Mouse (Mus musculus) erythroblast, adult 5-6 weeks (primary cell): ENCODE results near the gene Acyp1. TPM values are rescaled to one million over a fixed set of nuclear protein-coding genes. Genes with fewer than 3 reads are reported as not detected.
"Not testable (repeated sequence)": the region's sequence is repeated elsewhere in the genome, so short reads cannot be mapped to it uniquely, and the experiment has no call there.

ENCODE experiments used
- ATAC-seq: replicated peaks from 2 replicates; pipeline ENCODE4 v1.8.0; 2016; ENCODE audit warnings: moderate number of reproducible peaks, mild to moderate bottlenecking, moderate TSS enrichment, inconsistent platforms; ENCODE audit not compliant: poor library complexity, low FRiP score, severe bottlenecking
- total RNA-seq, 2 experiments: library from RNA; stranded (forward) in 1 of 2; stranded (reverse) in 1 of 2; fragments of 150-400 nt in 1 of 2; fragments of 200-764, 138-1000 nt in 1 of 2; gene quantifications; 2 replicates each; pipeline versions ENCODE4 v1.2.3 to v1.2.4; 2015 to 2017; ENCODE audit warnings: low replicate concordance in 2 of 2

Acyp1 gene
- total RNA-seq, 2 experiments from 2014 or later = 13.6 to 26.1 TPM

DNA sequence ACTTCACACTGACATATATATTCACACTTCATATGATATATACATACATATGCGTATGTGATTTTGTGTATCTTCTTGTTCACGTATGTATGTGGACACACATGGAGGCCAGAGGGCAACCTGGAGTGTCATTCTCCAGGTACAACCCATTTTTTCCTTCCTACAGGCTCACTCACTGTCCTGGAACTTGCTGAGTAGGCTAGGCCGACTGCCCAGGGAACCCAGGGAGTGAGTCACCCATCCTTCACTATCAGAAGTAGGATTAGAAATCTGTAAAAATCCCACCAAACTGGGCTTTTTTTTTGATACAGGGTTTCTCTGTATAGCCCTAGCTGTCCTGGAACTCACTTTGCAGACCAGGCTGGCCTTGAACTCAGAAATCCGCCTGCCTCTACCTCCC lies 3.2 kb downstream of the Acyp1 start:
- no peak for ATAC-seq

DNA sequence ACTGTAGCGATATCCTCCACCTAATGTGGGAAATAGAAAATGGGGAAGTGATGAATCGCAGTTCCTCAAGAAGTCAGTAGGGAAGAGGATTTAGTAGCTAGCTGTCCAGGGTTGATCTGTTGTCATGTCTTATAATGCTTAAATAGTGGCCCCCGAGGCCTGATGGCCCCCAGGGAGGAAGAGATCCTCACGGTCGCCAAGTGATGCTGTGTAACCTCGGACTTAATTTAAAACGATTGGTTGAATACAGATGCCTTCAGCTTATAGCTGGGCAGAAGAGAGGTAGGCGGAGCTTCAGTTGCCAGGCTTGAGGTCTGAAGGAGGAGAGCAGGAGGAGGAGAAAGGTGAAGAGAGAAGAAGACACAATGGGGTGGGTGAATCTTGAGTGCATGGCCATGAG lies 3.9 kb downstream of the Acyp1 start:
- no peak for ATAC-seq

DNA sequence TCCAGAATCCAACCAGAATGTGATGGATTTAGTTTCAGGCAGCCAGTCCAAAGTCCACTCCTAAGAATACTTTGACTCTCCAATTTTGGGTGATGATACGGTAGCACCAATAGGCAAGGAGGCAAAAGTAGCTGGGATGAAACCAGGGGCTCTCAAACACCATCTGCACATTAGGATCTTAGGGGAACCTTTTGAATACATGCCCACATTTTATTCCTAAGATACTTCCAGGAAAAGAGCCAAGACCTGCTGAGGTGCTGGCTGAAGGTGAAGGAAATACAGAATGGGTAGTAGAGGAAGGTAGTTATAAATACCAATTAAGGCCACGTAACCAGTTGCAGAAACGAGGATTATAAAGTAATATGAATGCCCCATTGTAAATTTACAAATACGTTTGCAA lies 6.5 kb downstream of the Acyp1 start:
- ATAC-seq = not testable (repeated sequence)

DNA sequence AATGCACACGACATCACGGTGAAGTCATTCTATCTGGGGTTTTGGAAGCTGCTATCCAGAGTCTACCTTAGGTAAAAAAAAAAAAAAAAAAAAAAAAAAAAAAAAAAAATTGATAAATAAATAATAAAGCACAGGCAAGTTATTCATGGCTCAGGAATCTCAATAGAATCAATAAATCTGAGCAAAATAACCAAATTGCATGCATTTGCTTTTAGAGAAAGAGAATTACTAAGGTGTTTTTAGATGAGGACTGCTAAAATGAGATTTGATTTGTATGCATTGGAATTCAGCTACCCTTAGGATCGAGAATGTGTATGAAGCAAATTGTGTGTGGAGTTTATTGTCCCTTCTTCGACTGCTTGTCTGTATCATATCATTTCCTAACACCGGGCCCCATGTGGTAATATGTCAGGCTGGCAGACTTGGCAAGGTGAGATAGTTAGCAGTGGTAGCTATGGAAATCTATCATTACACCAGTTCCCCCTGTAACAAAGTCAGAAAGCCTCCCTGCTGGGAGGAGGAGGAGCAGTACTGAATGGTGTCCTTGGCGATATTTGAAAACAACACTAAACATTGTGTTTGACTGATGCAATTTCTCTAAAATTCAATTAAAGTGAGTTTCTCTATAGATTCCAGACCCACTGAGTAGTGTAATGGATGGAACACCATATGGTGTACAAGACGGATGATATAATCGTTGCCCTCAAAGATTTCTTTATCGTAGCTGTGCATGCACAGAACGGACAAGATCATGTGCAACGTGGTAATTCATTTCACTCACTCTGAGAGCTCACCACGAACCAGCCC lies 7.2 kb downstream of the Acyp1 start:
- no peak for ATAC-seq

DNA sequence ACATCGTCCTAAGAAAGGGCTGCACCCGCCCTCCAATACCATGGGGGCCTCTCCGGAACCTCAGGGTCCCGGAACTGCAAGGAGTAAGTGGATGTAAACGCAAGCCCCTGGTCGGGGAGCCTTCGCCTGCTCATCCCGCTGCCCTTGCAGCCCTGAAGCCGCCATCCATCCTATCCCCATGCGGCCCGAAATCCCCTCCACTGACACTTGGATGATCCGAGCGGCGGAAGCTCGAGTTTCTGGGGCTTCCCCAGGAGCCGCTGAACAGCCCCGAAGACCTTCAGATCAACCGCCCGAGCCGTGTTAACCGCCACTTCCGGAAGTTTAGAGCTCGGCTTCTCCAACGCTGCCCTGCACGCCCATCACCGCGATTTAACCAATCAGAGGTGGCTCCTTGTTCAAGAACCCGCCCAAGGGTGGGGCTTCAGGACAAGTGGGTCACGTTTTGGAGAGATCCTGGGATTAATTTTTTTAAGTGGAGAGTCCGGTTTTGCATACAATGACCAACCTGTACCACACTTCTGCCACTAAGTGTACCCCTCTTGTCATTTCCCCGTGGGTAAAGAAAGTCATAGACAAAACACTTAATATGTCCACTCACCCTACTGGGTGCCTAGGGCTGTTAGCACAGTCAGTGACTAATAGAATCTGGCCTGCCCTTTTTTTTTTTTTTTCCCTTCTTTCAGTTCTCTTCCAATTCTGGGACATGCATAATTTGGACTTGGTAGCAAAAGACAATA lies 8.0 kb downstream of the Acyp1 start:
- peak; percentile 97 for ATAC-seq

DNA sequence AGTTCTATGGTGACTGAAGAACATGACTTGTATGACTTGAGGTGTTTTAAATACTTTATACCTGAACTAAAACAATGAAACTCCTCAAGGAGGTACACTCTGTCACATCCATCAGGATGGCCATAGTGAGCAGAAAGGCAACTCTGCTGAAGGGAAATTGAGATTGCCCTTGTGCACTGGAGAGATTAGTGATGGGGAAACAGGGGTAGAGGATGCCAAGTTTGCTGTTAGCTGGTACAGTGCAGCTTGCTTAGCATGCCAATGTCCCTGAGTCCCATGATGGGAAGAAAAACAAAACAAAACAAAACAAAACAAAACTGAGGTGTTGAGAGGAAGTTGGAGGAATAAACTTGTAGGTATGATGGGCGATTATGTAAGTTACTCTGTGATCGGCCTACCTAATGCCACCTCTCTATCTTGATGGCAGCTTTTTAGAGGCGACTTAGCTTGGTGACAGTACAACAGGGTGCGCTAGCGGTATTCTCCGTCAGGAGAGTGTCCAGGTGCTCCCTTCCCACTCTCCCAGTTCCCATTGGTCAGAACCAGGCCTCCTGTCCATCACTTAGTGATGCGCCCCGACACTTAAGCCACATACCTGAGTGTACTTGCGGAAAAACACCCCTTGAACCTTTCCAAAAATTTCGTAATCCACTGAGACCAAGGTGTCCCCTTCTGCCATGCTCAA lies 8.7 kb downstream of the Acyp1 start:
- ATAC-seq = peak; percentile 52

DNA sequence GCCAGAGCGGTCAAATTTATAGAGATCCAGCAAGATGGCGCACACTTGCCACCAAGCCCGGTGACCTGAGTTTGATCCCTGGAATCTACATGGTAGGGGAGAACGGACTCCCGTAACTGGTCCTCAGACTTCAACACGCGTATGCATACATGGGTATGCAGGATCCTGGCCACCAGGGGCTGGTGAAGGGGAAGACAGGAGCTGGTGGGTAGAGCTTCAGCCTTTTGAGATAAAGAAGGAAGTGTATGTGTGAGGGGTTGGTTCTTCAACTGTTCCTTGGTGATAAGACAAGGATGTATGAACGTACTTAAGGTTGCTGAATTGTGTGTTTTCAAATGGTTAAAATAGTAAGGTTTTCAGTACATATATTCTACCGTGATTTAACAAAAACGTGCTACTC lies 9.3 kb downstream of the Acyp1 start:
- ATAC-seq = peak; percentile 47

DNA sequence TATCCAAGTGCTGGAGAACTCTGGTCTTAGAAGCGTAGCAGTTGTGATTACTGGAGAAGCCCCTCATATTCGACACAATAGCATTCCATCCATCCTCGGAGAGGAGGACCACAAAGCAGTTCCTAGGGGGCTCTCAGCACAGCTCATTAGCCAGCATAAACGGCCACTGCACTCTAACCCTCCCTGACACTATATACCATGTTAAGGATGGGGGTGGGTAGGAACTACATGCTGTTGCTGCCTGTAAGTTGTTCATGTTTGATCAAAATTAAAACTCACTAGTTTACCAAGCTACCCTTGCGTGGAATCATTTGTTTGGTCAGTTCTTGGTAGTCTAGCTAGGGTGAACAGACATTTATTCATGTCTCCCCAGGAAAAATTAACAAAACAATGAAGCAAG lies 12.0 kb downstream of the Acyp1 start:
- no peak for ATAC-seq

DNA sequence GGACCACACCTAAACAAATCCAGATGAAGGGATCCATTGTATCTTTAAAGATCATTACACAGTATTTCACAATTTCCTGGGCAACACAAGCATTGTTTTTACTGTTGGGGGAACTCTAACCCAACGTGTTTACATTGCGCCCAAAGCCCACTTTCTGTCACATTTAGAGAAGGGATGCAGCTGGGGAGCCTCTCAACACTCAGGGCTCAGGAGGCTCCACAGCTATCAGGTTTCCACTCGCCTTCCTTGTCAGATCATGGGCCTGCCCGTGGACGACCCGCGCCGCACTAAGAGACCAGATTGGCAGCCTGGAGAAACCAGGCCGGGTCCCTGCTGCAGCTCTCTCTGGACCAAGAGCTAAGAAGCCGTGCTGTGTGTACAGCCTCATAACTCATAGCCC lies 14.7 kb downstream of the Acyp1 start:
- ATAC-seq = no peak

DNA sequence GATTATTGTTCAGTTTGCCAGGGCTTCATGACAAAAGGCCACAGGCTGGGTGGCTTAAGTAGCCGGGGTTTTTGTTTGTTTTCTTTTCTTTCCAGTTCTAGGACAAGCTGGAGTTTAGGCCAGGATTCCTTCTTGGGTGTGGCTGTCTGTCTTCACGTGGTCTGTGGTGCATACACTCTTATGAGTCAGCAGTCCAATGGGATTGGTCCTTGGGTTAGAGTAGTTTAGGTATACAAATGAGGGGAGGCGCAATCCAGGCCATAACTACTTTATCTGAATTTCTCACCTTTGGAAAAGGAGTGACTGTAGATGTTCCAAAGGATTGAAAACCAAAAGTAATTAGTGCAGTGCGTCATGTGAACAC lies 16.4 kb downstream of the Acyp1 start:
- no peak for ATAC-seq

DNA sequence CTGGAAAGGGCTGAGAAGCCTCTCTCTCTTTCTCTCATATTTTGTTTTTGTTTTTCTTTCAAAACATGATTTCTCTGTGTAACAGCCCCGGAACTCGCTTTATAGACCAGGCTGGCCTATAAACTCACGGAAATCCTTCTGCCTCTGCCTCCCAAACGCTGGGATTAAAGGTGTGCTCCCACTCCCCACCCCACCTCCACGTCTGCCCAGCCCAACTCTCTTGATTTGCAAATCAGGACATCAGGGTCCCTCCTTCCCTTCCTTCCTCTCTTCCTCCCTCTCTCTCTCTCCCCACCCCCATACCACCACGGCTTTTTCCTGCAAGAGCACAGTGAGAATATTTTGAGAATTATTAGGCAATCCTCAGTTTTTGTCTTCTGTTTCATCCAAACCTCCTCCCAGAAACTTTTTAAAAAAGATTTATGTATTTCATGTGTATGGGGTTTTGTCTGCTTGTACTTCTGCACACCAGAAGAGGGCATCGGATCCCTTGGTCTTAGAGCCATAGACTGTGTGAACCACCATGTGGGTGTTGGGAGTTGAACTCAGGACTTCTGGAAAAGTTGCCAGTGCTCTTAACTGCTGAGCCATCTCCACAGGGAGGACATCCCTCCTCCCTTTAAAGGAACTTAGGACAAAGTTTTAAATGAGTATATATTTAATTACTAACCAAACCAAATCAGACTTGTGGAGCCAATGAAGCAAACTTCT lies 17.0 kb downstream of the Acyp1 start:
- ATAC-seq = no peak

DNA sequence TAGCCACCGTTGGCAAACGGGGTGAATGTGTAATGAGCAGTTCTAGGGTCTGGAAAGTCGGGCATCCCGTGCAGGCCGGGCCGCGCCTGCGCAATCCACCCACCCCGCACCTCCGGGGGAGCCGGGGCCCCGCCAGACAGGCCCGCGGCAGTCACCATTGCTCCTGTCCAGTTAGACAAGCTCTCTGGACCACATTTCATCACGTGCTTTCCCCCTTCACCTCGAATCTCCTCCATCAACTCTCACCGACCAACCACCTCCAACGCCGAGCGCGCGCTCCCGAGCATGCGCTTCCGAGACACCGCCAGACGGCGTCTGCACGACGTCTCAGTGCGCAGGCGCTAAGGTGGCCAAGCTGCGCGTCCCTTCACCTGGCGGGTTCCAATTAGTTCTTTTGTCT lies 17.9 kb downstream of the Acyp1 start, which contains the start of gene Mlh3:
Gene Mlh3, minus strand, starts transcription at position 281 of the 400 bp plus-strand sequence.
- peak; percentile 93 for ATAC-seq

DNA sequence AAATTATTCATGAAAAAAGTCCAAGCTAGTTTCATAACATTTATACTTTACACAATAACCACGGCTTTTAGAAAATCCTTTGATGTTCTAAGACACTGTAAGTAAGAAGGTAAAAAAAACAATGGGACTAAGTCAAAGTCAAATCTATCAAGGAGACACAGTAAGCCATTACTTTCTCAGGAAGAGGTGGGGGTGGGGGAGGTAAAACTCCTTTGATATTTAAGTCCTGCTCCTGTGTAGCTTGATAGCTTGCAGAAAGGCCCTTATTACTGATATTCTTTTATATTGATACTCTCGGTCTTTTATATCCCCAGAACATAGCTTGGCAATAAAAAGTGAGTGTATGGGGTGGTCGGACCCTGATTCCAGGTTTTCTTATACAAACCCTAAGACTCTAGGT lies 18.4 kb downstream of the Acyp1 start:
- ATAC-seq = no peak

DNA sequence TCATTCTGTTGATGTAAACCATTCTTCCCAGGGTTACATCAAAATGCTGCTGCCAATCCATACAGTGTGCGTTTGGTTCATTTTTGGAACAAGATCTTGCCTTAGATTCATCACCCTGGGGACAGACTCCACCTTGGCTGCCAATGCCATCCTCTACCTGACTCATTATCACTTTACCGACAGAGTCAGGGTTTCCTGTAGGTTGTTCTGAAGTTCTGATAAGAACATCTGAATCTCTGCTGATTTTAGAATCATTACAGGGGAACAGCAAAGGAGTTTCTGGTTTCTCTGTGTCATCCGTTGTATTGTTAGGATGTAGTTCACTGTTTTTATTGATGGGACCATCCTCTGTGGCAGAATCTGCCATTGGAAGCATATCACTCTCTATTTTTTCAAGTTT lies 22.0 kb downstream of the Acyp1 start:
- no peak for ATAC-seq

DNA sequence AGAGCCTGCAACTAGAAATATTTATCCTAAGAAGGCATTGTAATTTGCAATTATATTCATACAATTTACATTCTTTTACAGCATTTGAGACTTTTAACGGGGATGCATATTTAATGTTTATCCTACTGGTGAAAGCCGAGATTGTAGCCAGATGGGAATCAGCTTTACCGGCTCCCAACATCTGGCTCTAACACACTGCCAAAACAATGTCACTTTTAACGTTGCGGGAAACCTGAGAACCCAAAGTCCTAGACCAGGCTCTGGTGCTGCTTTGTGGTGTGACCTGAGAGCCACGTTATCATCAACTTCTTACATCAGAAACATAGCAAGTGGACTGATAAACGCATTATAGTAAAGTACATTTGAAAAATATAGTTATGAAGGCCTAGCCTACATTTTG lies 23.3 kb downstream of the Acyp1 start:
- no peak for ATAC-seq

DNA sequence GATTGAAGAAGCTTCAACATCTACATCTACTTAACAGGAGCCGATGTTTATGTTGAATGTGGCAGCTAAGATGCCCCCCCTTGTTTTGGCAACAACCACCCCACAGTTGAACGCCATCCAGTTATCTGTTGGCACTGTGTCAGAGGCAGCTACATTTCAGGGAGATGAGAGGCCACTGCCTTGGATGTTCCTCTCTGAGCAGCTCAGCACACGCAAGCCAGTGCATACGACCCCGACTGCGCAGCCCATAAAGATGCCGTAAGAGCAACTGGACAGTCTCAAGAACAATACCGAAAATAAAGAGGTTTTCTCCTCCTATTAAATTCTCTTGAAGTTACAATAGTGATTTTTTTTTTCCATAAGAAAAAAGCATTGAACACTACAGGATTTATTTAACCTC lies 23.7 kb downstream of the Acyp1 start:
- no peak for ATAC-seq

DNA sequence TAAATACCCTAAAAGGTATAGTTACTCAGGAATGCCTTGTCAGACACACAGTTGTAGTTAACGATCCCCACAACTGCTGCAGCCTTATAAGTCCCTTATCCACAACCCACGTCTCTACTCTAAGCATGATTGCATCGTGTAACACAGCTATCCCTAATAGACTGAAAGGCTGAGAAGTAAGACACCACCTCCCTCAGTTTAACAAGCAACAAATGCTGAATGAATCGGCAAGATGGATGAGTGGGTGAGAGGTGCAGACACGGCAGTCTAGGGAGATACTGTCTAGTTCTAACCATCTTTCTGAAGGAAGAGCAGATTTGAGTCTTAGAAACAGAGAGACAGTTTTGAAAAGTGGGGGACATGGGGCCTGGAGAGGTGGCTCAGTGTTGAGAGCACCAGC lies 25.0 kb downstream of the Acyp1 start:
- no peak for ATAC-seq

DNA sequence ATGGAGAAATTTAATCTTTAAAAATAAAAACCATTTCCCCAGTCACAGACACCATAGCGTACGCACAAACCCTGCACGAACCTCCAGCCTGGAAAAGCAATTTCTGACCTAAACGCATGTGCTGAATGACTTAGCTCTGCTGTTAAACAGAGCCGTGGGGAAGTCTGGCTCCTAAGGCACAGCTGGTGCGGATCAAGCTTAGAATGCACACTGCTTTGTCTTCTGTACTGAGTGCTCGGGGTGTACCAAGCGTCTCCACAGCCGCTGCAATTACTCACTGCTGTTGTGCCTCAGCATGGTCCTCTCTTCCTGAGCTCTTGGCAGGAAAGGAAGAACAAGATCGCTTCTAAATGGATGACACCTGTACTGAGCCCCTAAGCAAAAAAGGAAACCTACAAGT lies 25.7 kb downstream of the Acyp1 start:
- no peak for ATAC-seq

DNA sequence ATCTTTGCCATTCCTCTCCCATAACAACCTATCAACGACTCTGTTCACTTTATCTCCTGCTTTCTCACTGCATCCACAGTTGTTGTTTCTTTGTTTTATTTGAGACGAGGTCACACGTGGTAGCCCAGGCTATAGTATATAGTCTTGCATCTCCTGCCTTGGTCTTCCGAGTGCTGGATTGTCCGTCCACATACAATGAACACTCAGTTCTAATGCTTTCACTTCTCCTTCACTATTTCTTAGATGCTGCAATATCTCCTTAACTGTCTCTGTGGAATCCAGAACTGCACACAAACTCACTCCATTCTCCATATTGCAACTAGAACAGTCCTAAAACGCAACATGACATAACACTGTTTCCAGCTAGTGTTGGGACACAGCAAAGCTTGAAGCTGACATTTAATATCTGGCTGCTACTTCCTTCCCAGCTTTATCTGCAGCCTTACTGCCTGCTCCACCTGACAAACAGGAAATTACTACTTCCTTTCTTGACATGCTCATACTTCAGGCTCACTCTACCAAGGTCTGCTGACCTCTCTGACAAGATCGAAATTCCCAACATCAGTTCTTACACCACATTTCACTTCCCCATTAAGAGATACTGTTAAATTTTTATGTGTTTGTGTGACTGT lies 31.1 kb downstream of the Acyp1 start:
- ATAC-seq = no peak
